Mouse (Mus musculus): ENCODE measurements around the gene Tsga13.

- TF ChIP-seq POLR2A (IDR thresholded peaks at IDR 0.05; ENCODE audit: control insufficient read depth, extremely low read depth, insufficient read depth, low read length, poor library complexity) (no peak), CTCF (IDR thresholded peaks at IDR 0.05; ENCODE audit: borderline replicate concordance, control insufficient read depth, extremely low read depth, insufficient read depth, low read length, poor library complexity) (no peak)
Measured at GRCm38 (mm10) chr6:30866501-30866900, 48.9 kb downstream of the Tsga13 start.

Measured in thymus, adult 2 months (tissue).